Mouse (Mus musculus) urinary bladder, postnatal 4 days (tissue): ENCODE measurements around the gene Fgfr2.
"Not testable (repeated sequence)": the region's sequence is repeated elsewhere in the genome, so short reads cannot be mapped to it uniquely, and the experiment has no call there.

ENCODE experiments used
- DNase-seq, 2 experiments: peaks; one replicate each; pipeline ENCODE4 v3.0.0; 2021 to 2022; ENCODE audit warnings: low spot score in 2 of 2

The Fgfr2 gene

GRCm38 (mm10) chr7:130531138-130531537, 2592.0 kb downstream of the Fgfr2 start:
- not testable (repeated sequence) for DNase-seq

- no peak for DNase-seq
Observed at GRCm38 (mm10) chr7:130527306-130527705, 2595.8 kb downstream of the Fgfr2 start.

- DNase-seq, result no peak
Observed at GRCm38 (mm10) chr7:130523451-130523850, 2599.7 kb downstream of the Fgfr2 start.

GRCm38 (mm10) chr7:130520812-130521422, 2602.2 kb downstream of the Fgfr2 start:
- DNase-seq, result no peak

- no peak for DNase-seq
Observed at GRCm38 (mm10) chr7:130520049-130520425, 2603.1 kb downstream of the Fgfr2 start, which contains the start of gene Ate1. Gene Ate1 (minus strand): TSS chr7:130520369.

GRCm38 (mm10) chr7:130519096-130520048, 2603.8 kb downstream of the Fgfr2 start:
- DNase-seq, result peak; percentile 98 to 99

- DNase-seq, result no peak
Observed at GRCm38 (mm10) chr7:130518213-130519095, 2604.7 kb downstream of the Fgfr2 start.

GRCm38 (mm10) chr7:130510243-130510642, 2612.9 kb downstream of the Fgfr2 start:
- DNase-seq, result no peak

GRCm38 (mm10) chr7:130503006-130503405, 2620.1 kb downstream of the Fgfr2 start:
- no peak for DNase-seq

- DNase-seq, result no peak
Observed at GRCm38 (mm10) chr7:130501499-130501898, 2621.7 kb downstream of the Fgfr2 start.

GRCm38 (mm10) chr7:130493346-130493745, 2629.8 kb downstream of the Fgfr2 start:
- no peak for DNase-seq

- DNase-seq, result no peak
Observed at GRCm38 (mm10) chr7:130492026-130492425, 2631.1 kb downstream of the Fgfr2 start.

- not testable (repeated sequence) for DNase-seq
Observed at GRCm38 (mm10) chr7:130479003-130479402, 2644.1 kb downstream of the Fgfr2 start.

- no peak for DNase-seq
Observed at GRCm38 (mm10) chr7:130475970-130476369, 2647.2 kb downstream of the Fgfr2 start.

GRCm38 (mm10) chr7:130473881-130474280, 2649.3 kb downstream of the Fgfr2 start:
- DNase-seq, result no peak

- DNase-seq, result no peak
Observed at GRCm38 (mm10) chr7:130472683-130473082, 2650.5 kb downstream of the Fgfr2 start.

- DNase-seq, result no peak
Observed at GRCm38 (mm10) chr7:130471045-130471444, 2652.1 kb downstream of the Fgfr2 start.

GRCm38 (mm10) chr7:130455587-130456246, 2667.4 kb downstream of the Fgfr2 start:
- DNase-seq, result no peak

- no peak for DNase-seq
Observed at GRCm38 (mm10) chr7:130454226-130454625, 2668.9 kb downstream of the Fgfr2 start.

- DNase-seq, result no peak
Observed at GRCm38 (mm10) chr7:130435776-130436175, 2687.4 kb downstream of the Fgfr2 start.

- DNase-seq, result no peak
Observed at GRCm38 (mm10) chr7:130432141-130432540, 2691.0 kb downstream of the Fgfr2 start.
